Mouse (Mus musculus): Measurements from ENCODE around the gene Fam222a. TPM values are rescaled to one million over a fixed set of nuclear protein-coding genes. Genes with fewer than 3 reads are reported as not detected.

The Fam222a gene
- polyA plus RNA-seq, 1 experiment from 2014 or later = 1.6 TPM

GRCm38 (mm10) chr5:114592463-114593160 is 24.8 kb downstream of the Fam222a start:
- ATAC-seq (ENCODE audit: insufficient read depth, low FRiP score) = no peak
- H3K4me1 ChIP-seq (ENCODE audit: control insufficient read depth, insufficient read depth, low read length) = peaks cover 75% of the 10 kb centered on the region
- 72% methylated on average over 19 of the region's 19 CpGs for WGBS

GRCm38 (mm10) chr5:114593161-114593821 is 25.5 kb downstream of the Fam222a start:
- Histone ChIP-seq H3K9ac (ENCODE audit: low read length) (no peak overlapping the region), H3K4me2 (ENCODE audit: low read depth, low read length) (no peak overlapping the region), H3K4me3 (replicated peaks; ENCODE audit: low read length) (no peak overlapping the region), H3K9me3 (replicated peaks; ENCODE audit: control insufficient read depth, low read length) (no peaks in the 10 kb centered on the region), H3K36me3 (ENCODE audit: control insufficient read depth, insufficient read depth, low read length) (no peaks in the 10 kb centered on the region), H3K27me3 (ENCODE audit: control insufficient read depth, insufficient read depth, low read length) (no peaks in the 10 kb centered on the region), H3K27ac (ENCODE audit: low read length) (no peak overlapping the region), H3K4me1 (ENCODE audit: control insufficient read depth, insufficient read depth, low read length) (peaks cover 75% of the 10 kb centered on the region)
- 73% methylated on average over 12 of the region's 12 CpGs for WGBS
- ATAC-seq (ENCODE audit: insufficient read depth, low FRiP score) = no peak

More at GRCm38 (mm10) chr5:114592463-114593160, 24.8 kb downstream of the Fam222a start:
- H3K9ac ChIP-seq (ENCODE audit: low read length) = no peak overlapping the region
- no peaks in the 10 kb centered on the region for H3K27me3 ChIP-seq (ENCODE audit: control insufficient read depth, insufficient read depth, low read length)
- no peaks in the 10 kb centered on the region for H3K36me3 ChIP-seq (ENCODE audit: control insufficient read depth, insufficient read depth, low read length)
- no peaks in the 10 kb centered on the region for H3K9me3 ChIP-seq (replicated peaks; ENCODE audit: control insufficient read depth, low read length)
- H3K4me3 ChIP-seq (replicated peaks; ENCODE audit: low read length) = no peak overlapping the region
- no peak overlapping the region for H3K4me2 ChIP-seq (ENCODE audit: low read depth, low read length)
- H3K27ac ChIP-seq (ENCODE audit: low read length) = no peak overlapping the region

DNA sequence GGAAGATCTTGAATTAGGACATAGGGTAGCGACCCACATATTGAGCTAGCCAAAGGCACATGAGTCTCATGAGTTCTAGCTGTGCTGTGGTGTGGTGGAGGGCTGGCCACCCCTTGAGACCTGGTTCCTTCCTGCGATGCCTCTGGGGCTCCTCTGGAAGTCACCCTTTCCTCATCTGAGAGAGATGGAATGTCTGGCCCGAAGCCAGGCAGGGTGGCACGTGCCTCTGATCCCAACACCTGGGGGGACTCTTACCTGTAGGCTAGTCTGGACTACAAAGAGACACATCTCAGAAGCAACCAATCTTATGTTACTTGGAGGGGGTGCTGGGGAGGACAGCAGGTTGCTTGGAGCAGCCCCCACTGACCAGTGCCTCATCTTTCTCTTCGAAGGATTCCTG is 26.1 kb downstream of the Fam222a start:
- no peak overlapping the region for H3K4me2 ChIP-seq (ENCODE audit: low read depth, low read length)
- H3K9me3 ChIP-seq (replicated peaks; ENCODE audit: control insufficient read depth, low read length) = no peaks in the 10 kb centered on the region
- WGBS = 69% methylated on average over 5 of the region's 5 CpGs
- H3K4me3 ChIP-seq (replicated peaks; ENCODE audit: low read length) = no peak overlapping the region
- H3K9ac ChIP-seq (ENCODE audit: low read length) = peak overlapping the region; percentile 57
- H3K4me1 ChIP-seq (ENCODE audit: control insufficient read depth, insufficient read depth, low read length) = peaks cover 73% of the 10 kb centered on the region
- H3K27me3 ChIP-seq (ENCODE audit: control insufficient read depth, insufficient read depth, low read length) = no peaks in the 10 kb centered on the region
- no peaks in the 10 kb centered on the region for H3K36me3 ChIP-seq (ENCODE audit: control insufficient read depth, insufficient read depth, low read length)
- H3K27ac ChIP-seq (ENCODE audit: low read length) = peak overlapping the region; percentile 96
- no peak for ATAC-seq (ENCODE audit: insufficient read depth, low FRiP score)

GRCm38 (mm10) chr5:114594741-114595241 is 27.0 kb downstream of the Fam222a start:
- peak overlapping the region; percentile 12 for H3K4me3 ChIP-seq (replicated peaks; ENCODE audit: low read length)
- WGBS = 15% methylated on average over 15 of the region's 15 CpGs
- H3K4me1 ChIP-seq (ENCODE audit: control insufficient read depth, insufficient read depth, low read length) = peaks cover 70% of the 10 kb centered on the region

DNA sequence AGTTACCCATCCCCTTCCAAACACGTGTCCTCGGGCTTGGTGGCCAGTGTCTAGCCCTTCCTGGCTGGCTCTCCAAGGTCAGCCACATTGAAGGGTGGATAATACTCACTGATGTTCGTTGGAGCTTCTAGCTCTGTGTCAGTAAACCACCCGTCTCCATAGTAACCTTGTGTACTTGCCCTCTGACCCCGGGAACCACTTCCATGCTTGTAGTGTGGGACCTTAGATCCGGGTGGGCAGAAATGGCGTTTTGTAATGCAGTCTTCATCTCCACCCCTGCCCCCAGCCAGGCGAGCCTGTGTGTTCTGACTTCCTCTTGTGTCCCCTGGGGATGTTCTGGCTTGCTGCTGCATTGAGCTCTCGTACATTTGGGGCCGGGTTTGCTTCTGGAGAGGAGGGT is 28.8 kb downstream of the Fam222a start:
- H3K9me3 ChIP-seq (replicated peaks; ENCODE audit: control insufficient read depth, low read length) = no peaks in the 10 kb centered on the region

More at GRCm38 (mm10) chr5:114594741-114595241, 27.0 kb downstream of the Fam222a start:
- Histone ChIP-seq H3K9me3 (replicated peaks; ENCODE audit: control insufficient read depth, low read length) (no peaks in the 10 kb centered on the region), H3K27me3 (ENCODE audit: control insufficient read depth, insufficient read depth, low read length) (no peaks in the 10 kb centered on the region), H3K4me2 (ENCODE audit: low read depth, low read length) (peak overlapping the region; percentile 38), H3K9ac (ENCODE audit: low read length) (peak overlapping the region; percentile 57), H3K36me3 (ENCODE audit: control insufficient read depth, insufficient read depth, low read length) (no peaks in the 10 kb centered on the region), H3K27ac (ENCODE audit: low read length) (peak overlapping the region; percentile 96)
- ATAC-seq (ENCODE audit: insufficient read depth, low FRiP score) = peak; percentile 45; the same call in 1 of the 2 replicates

DNA sequence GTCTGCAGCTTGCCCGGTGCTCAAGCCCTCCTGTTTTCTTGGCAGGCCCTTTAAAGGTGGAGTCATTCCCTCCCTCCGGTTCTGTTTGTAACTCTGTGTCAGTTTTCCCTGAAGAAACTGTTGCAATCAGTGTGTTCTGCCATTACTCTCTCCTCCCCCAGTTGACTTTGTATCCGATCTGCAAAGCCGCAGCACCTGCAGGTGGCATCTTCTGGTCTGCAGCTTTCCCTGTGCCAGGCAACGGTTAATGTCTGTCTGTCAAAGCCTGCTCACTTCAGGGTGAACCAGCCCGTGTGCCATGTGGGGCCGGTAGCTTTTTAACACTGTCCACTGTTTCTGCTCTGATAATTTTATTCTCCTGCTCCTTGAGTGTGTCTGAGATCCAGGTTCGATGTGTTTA is 29.4 kb downstream of the Fam222a start:
- 0 out of 2 replicates have a peak overlapping the region, but pooled peaks have one; percentile 55 for H3K27ac ChIP-seq (ENCODE audit: low read length)
- no peaks in the 10 kb centered on the region for H3K9me3 ChIP-seq (replicated peaks; ENCODE audit: control insufficient read depth, low read length)
- ATAC-seq (ENCODE audit: insufficient read depth, low FRiP score) = no peak
- no peak overlapping the region for H3K4me3 ChIP-seq (replicated peaks; ENCODE audit: low read length)
- peaks cover 52% of the 10 kb centered on the region for H3K4me1 ChIP-seq (ENCODE audit: control insufficient read depth, insufficient read depth, low read length)
- H3K36me3 ChIP-seq (ENCODE audit: control insufficient read depth, insufficient read depth, low read length) = no peaks in the 10 kb centered on the region
- peak overlapping the region; percentile 7; the same call in 1 of the 2 replicates for H3K9ac ChIP-seq (ENCODE audit: low read length)
- no peak overlapping the region for H3K4me2 ChIP-seq (ENCODE audit: low read depth, low read length)
- H3K27me3 ChIP-seq (ENCODE audit: control insufficient read depth, insufficient read depth, low read length) = no peaks in the 10 kb centered on the region
- WGBS = 33% methylated on average over 8 of the region's 8 CpGs

More for the DNA sequence above, 28.8 kb downstream of the Fam222a start:
- H3K4me2 ChIP-seq (ENCODE audit: low read depth, low read length) = no peak overlapping the region
- no peaks in the 10 kb centered on the region for H3K36me3 ChIP-seq (ENCODE audit: control insufficient read depth, insufficient read depth, low read length)
- H3K4me1 ChIP-seq (ENCODE audit: control insufficient read depth, insufficient read depth, low read length) = peaks cover 56% of the 10 kb centered on the region
- no peaks in the 10 kb centered on the region for H3K27me3 ChIP-seq (ENCODE audit: control insufficient read depth, insufficient read depth, low read length)
- peak; percentile 37; the same call in 1 of the 2 replicates for ATAC-seq (ENCODE audit: insufficient read depth, low FRiP score)
- peak overlapping the region; percentile 55; the same call in 1 of the 2 replicates for H3K27ac ChIP-seq (ENCODE audit: low read length)
- H3K4me3 ChIP-seq (replicated peaks; ENCODE audit: low read length) = no peak overlapping the region
- WGBS = 22% methylated on average over 10 of the region's 10 CpGs
- H3K9ac ChIP-seq (ENCODE audit: low read length) = peak overlapping the region; percentile 50; the same call in 1 of the 2 replicates

GRCm38 (mm10) chr5:114597652-114598051 is 29.8 kb downstream of the Fam222a start:
- H3K4me3 ChIP-seq (replicated peaks; ENCODE audit: low read length) = no peak overlapping the region
- H3K27ac ChIP-seq (ENCODE audit: low read length) = no peak overlapping the region
- H3K9me3 ChIP-seq (replicated peaks; ENCODE audit: control insufficient read depth, low read length) = no peaks in the 10 kb centered on the region
- no peaks in the 10 kb centered on the region for H3K27me3 ChIP-seq (ENCODE audit: control insufficient read depth, insufficient read depth, low read length)
- WGBS = 42% methylated on average over 6 of the region's 6 CpGs
- no peak for ATAC-seq (ENCODE audit: insufficient read depth, low FRiP score)
- no peak overlapping the region for H3K4me2 ChIP-seq (ENCODE audit: low read depth, low read length)
- peak overlapping the region; percentile 7; the same call in 1 of the 2 replicates for H3K9ac ChIP-seq (ENCODE audit: low read length)
- peaks cover 49% of the 10 kb centered on the region for H3K4me1 ChIP-seq (ENCODE audit: control insufficient read depth, insufficient read depth, low read length)
- no peaks in the 10 kb centered on the region for H3K36me3 ChIP-seq (ENCODE audit: control insufficient read depth, insufficient read depth, low read length)

DNA sequence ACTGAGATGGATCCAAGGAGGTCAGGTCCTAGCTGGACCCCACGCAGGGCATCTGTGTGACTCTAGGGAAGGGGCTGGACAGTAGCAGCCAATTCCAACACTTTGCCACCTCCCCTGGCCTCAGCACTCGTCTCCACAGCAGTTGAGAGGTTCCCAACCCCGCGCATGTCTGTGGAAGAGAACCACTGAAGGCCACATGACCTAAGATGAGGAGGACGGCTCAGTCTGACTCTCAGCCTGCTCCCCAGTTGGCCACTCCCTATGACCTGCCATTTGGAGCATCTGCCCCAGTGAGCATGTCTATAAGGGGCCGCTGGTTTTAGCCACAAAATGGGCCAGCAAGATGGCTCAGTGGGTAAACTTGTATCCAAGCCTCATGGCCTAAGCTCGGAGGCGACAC is 34.2 kb downstream of the Fam222a start:
- Histone ChIP-seq H3K36me3 (ENCODE audit: control insufficient read depth, insufficient read depth, low read length) (no peaks in the 10 kb centered on the region), H3K4me3 (replicated peaks; ENCODE audit: low read length) (no peak overlapping the region), H3K4me2 (ENCODE audit: low read depth, low read length) (no peak overlapping the region), H3K9me3 (replicated peaks; ENCODE audit: control insufficient read depth, low read length) (no peaks in the 10 kb centered on the region), H3K4me1 (ENCODE audit: control insufficient read depth, insufficient read depth, low read length) (peaks cover 16% of the 10 kb centered on the region), H3K9ac (ENCODE audit: low read length) (no peak overlapping the region), H3K27me3 (ENCODE audit: control insufficient read depth, insufficient read depth, low read length) (no peaks in the 10 kb centered on the region), H3K27ac (ENCODE audit: low read length) (peak overlapping the region; percentile 18; the same call in 1 of the 2 replicates)
- WGBS = 63% methylated on average over 8 of the region's 8 CpGs
- no peak for ATAC-seq (ENCODE audit: insufficient read depth, low FRiP score)

DNA sequence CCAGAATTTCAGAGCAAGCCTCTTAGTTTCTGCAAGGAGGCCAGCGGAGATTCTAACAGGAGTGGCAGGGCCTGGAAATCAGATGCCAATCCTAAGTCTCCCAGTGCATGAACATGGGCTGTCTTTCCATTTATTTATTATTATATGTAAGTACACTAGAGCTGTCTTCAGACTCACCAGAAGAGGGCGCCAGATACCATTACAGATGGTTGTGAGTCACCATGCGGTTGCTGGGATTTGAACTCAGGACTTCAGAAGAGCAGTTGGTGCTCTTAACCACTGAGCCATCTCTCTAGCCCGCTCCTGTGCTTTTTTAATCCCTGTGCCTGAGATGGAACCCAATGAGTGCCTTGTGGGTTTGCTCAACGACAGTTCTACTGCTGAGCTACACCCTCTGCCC is 36.2 kb downstream of the Fam222a start:
- Histone ChIP-seq H3K9ac (ENCODE audit: low read length) (no peak overlapping the region), H3K27me3 (ENCODE audit: control insufficient read depth, insufficient read depth, low read length) (no peaks in the 10 kb centered on the region), H3K4me1 (ENCODE audit: control insufficient read depth, insufficient read depth, low read length) (peaks cover 22% of the 10 kb centered on the region), H3K9me3 (replicated peaks; ENCODE audit: control insufficient read depth, low read length) (no peaks in the 10 kb centered on the region), H3K4me3 (replicated peaks; ENCODE audit: low read length) (no peak overlapping the region), H3K4me2 (ENCODE audit: low read depth, low read length) (no peak overlapping the region), H3K27ac (ENCODE audit: low read length) (no peak overlapping the region), H3K36me3 (ENCODE audit: control insufficient read depth, insufficient read depth, low read length) (no peaks in the 10 kb centered on the region)
- 81% methylated on average over 5 of the region's 5 CpGs for WGBS
- no peak for ATAC-seq (ENCODE audit: insufficient read depth, low FRiP score)
